Mouse (Mus musculus) C2C12 (cell line): Measurements from ENCODE around the gene Zfp978. TPM values are rescaled to one million over a fixed set of nuclear protein-coding genes. Genes with fewer than 3 reads are reported as not detected.
"Not testable (repeated sequence)": the region's sequence is repeated elsewhere in the genome, so short reads cannot be mapped to it uniquely, and the experiment has no call there.

Experiments used
- H3K27me3 ChIP-seq: one replicate; pipeline ENCODE4 v1.6.1; 2011; ENCODE audit not compliant: control insufficient read depth, insufficient read depth, insufficient read length
- H3K36me3 ChIP-seq: one replicate; pipeline ENCODE4 v1.6.1; 2011; ENCODE audit not compliant: control insufficient read depth, insufficient read depth
- H3K4me3 ChIP-seq: one replicate; pipeline ENCODE4 v1.5.1; 2011; ENCODE audit warnings: mild to moderate bottlenecking, control low read depth; ENCODE audit not compliant: poor library complexity, insufficient read depth, severe bottlenecking
- H3K79me2 ChIP-seq: one replicate; pipeline ENCODE4 v1.6.1; 2011; ENCODE audit not compliant: control insufficient read depth, insufficient read depth
- H3K79me3 ChIP-seq: one replicate; pipeline ENCODE4 v1.6.1; 2011; ENCODE audit warnings: low read depth, control low read depth
- H3ac ChIP-seq: one replicate; pipeline ENCODE3; 2011; ENCODE audit warnings: low read depth; ENCODE audit not compliant: control insufficient read depth, insufficient read length
- polyA plus RNA-seq: library from polyadenylated mRNA; unstranded; fragments of >200 nt; fragmentation: generic; extraction: Trizol; gene quantifications from one replicate; pipeline ENCODE4 v1.2.1, GENCODE M21; 2012; ENCODE audit warnings: missing spikeins

Zfp978 gene
- polyA plus RNA-seq, 1 experiment = 0.04 TPM

DNA sequence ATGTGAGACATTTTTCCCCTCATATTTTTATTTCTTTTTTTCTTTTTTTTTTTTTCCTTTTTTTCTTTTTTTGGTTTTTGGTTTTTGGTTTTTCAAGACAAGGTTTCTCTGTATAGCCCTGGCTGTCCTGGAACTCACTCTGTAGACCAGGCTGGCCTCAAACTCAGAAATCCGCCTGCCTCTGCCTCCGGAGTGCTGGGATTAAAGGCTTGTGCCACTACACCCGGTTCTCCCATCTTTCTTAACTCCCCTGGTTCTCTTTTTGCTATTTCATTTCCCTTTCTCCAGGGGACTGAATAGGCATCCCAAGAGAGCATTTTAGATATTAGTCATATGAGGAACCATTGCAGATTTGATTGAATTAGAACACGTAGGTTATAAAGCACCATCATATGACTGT lies 7.5 kb upstream of the Zfp978 start:
- not testable (repeated sequence) for H3ac ChIP-seq, H3K79me3 ChIP-seq, H3K79me2 ChIP-seq, H3K4me3 ChIP-seq, H3K36me3 ChIP-seq, H3K27me3 ChIP-seq

- H3K4me3 ChIP-seq, H3K79me2 ChIP-seq, H3K79me3 ChIP-seq, H3K27me3 ChIP-seq, H3K36me3 ChIP-seq, H3ac ChIP-seq: not testable (repeated sequence)
Measured at GRCm38 (mm10) chr4:147356042-147356441, 5.1 kb upstream of the Zfp978 start.

- not testable (repeated sequence) for H3ac ChIP-seq, H3K79me2 ChIP-seq, H3K36me3 ChIP-seq, H3K4me3 ChIP-seq, H3K79me3 ChIP-seq, H3K27me3 ChIP-seq
Measured at GRCm38 (mm10) chr4:147357195-147357594, 3.9 kb upstream of the Zfp978 start.

DNA sequence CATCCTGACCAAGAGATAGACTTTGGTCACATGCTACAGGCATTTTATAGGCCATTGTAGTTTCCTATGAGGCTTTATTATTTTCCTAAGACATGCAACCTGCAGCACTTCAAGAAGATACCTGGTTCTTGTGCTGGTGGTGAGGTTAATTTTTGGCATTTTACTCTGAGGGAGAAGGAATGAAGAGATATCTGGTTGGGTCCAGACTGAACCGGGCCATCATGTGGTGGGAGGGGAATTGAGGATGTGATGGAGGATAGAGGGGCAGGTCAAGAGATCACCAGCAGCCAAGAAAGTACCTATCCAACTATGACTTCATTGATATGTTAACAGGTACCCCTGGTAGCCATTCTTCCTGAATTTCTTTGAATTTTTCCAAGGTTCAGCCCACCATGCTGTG lies 769 bp downstream of the Zfp978 start:
- H3K79me3 ChIP-seq, H3K36me3 ChIP-seq, H3ac ChIP-seq, H3K79me2 ChIP-seq, H3K27me3 ChIP-seq, H3K4me3 ChIP-seq: not testable (repeated sequence)

DNA sequence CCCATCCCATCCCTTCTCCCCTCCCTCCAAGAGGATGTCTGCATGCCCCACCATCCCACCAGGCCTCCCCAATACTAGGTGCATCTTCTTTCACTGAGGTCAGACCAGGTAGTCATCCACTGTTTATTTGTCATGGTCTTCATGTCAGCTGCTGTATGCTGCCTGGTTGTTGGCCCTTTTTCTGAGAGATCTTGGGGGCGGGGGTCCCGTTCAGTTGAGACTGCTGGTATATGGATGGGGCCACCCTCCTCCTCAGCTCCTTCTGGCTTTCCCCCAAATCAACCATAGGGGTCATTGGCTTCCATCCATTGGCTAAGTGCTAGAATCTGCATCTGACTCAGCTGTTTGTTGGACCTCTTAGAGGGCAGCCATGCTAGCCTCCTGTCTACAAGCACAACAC lies 8.5 kb downstream of the Zfp978 start:
- H3ac ChIP-seq, H3K36me3 ChIP-seq, H3K79me2 ChIP-seq, H3K4me3 ChIP-seq, H3K79me3 ChIP-seq, H3K27me3 ChIP-seq: not testable (repeated sequence)

GRCm38 (mm10) chr4:147383199-147383598 lies 22.1 kb downstream of the Zfp978 start:
- H3K79me3 ChIP-seq, H3K36me3 ChIP-seq, H3K79me2 ChIP-seq, H3K4me3 ChIP-seq, H3K27me3 ChIP-seq, H3ac ChIP-seq: not testable (repeated sequence)

DNA sequence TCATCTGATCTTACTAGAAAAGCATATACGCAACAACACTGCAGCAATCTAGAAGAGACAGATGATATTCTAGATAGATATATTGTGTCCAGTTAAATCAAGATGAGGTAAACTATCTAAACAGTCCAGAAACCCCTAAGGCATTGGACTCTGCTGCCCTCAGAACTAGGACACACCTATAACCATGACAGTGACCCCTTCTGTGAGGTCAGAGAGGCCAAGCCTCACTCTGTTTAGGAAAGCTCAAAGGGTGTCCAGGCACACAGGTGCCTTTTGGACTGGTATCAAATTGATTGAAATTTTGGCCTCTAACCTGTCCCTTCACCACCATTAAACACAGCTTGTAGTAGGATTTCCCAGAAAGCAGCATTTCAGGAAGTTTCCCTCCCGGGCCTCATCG lies 36.1 kb downstream of the Zfp978 start:
- H3K79me2 ChIP-seq, H3K4me3 ChIP-seq, H3K79me3 ChIP-seq, H3ac ChIP-seq, H3K36me3 ChIP-seq, H3K27me3 ChIP-seq: not testable (repeated sequence)

- not testable (repeated sequence) for H3K79me2 ChIP-seq
Measured at GRCm38 (mm10) chr4:147397934-147398682, 37.0 kb downstream of the Zfp978 start.

DNA sequence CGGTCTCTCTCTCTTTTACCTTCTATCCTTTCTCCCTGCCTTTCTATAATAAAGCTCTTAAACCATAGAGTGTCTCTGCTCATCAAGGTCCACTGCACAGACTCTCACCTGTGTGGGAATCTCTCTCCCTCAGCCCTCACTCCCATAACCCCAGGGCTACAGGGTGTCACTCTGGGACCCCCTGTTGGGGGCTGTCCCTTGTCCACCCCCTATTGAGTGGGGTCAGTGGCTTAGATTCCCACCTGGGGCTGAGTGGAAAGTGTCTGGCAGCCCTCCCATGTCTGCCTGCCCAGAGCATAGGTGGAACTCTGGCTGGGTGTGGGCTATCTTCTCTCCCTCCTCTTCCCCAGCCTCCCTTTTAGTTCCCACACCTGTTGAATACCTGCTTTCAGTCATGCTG lies 37.6 kb downstream of the Zfp978 start:
- not testable (repeated sequence) for H3ac ChIP-seq, H3K79me3 ChIP-seq, H3K36me3 ChIP-seq, H3K4me3 ChIP-seq, H3K27me3 ChIP-seq, H3K79me2 ChIP-seq

More at GRCm38 (mm10) chr4:147397934-147398682, 37.0 kb downstream of the Zfp978 start:
- H3K27me3 ChIP-seq, H3K36me3 ChIP-seq, H3ac ChIP-seq, H3K79me3 ChIP-seq, H3K4me3 ChIP-seq: not testable (repeated sequence)

GRCm38 (mm10) chr4:147399505-147399904 lies 38.4 kb downstream of the Zfp978 start:
- H3K27me3 ChIP-seq, H3ac ChIP-seq, H3K36me3 ChIP-seq, H3K79me2 ChIP-seq, H3K79me3 ChIP-seq, H3K4me3 ChIP-seq: not testable (repeated sequence)

DNA sequence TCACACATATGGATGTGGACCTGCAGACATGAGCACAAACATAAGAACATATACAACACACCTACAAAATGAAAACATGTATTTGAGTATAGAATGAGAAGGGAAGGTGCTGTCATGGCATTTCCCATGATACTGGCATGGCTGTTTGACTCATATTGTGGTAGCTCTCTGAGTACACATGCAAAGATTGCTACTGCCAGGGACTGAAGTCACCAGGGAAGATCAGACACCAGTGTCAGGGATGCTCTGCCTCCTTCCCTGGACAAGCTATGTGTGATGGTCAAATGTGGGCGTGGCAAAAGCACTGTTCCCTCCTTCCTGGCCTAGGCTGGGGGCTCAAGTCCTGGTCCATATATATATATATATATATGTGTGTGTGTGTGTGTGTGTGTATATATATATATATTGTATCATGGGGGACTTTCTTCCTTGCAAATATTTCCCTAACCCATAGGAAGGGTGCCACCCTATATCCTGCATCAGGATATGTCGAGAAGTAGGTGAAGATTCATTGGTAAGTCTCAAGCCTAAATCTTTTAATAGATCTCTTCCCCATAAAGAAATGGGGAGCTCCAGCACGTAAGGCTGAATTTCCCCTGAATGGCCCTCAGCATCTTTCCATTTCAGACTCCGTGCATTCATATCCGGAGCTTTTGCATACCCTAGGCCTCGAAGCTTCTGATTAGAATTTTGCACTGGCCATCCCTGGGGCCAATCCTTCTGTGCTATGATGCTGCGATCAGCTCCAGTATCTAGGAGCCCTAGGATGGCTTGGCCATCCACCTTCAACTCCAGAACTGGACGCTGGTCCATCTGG lies 39.1 kb downstream of the Zfp978 start:
- not testable (repeated sequence) for H3K79me2 ChIP-seq, H3K79me3 ChIP-seq, H3K36me3 ChIP-seq, H3K27me3 ChIP-seq, H3K4me3 ChIP-seq, H3ac ChIP-seq
